Mouse (Mus musculus): ENCODE measurements around the gene C1ql4.

C1ql4 gene

DNA sequence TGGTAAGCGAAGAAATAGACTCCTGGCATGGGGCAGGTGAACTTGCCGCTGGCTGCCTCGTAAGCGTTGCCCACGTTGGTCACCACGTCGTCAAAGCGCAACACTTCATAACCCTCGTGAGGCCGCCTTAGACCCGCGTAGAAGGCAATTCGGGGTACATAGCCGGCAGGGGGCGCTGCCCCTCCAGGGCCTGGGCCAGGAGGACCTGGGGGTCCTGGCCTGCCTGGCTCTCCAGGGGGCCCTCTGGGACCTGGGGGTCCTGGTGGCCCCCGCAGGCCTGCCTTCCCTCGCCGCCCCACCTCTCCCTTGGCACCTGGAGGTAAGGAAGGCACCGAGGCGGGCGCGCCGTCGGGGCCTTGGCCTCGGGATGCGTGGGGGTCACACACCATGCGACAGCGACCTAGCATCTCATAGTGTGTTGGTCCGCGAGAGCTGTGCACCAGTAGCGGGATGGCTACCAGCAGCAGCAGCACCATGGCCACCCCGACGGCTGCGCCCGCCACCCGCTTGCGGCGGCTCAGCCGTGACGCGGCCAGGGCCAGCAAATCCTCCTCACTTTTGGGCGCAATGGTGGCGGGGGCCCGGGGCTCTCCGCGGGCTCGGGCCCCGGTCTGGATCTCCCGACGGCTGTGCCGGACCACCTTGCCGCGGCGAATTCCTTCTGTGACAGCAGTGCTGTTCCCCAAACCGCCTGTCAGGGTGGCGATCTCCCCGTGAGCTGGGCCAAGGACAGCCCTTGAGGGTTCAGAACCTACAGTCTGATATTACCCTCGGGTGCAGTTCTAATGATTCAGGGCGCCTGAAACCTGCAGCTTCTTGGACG lies at the start of gene C1ql4:
Gene C1ql4, minus strand, starts transcription at position 565 of the 823 bp plus-strand sequence.
- no peak for DNase-seq (ENCODE audit: low spot score)

GRCm38 (mm10) chr15:99129956-99130910 lies 42.6 kb upstream of the C1ql4 start:
- DNase-seq (ENCODE audit: low spot score), result no peak

DNA sequence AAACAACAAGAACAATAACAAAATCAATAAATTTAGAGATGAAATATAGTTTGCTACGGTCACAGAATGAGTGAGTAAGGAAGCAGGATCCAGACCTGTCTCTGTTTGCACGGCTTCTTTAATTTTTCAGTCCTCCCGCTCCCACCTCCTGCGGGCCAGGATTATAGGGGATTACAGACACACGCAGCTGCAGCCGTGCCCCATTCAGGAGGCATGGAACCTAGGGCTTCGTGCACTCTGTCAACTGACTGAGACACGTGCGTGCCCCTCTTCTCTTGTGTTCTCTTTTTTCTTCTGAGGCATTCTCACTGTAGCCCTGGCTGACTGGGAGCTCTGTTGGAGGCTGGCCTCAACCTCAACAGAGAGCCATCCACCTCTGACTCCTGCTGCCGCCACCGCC lies 41.8 kb upstream of the C1ql4 start:
- no peak for DNase-seq (ENCODE audit: low spot score)

DNA sequence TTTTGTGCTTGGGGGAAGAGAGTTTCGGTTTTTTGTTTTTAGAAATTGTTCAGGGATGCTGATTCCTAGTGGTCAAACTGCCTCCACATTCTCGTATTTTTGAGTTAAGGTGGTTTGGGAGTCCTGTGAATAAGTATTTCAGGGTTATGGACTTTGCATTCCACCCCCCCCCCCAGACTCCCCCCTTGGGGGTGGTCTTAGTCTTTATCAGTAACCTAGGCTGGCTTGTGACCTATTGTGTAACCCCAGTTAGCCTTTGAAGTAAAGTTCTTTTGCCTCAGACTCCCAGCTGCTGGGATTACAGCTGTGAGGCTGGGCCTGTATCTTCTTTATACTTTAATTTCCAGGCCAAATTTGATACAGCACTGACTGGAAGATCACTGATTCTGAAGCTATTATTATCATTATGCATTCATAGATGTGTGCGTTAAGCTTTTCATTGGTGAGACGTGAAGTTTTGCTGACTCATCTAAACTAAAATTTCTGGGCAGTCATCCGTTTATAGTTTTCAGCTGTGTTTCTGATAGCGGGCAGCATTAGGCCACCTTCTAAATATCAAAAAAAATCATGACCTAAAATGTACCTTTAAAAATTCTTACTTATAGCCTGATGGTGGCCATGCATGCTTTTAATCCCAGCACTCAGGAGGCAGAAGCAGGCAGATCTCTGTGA lies 40.4 kb upstream of the C1ql4 start:
- DNase-seq (ENCODE audit: low spot score), result no peak

DNA sequence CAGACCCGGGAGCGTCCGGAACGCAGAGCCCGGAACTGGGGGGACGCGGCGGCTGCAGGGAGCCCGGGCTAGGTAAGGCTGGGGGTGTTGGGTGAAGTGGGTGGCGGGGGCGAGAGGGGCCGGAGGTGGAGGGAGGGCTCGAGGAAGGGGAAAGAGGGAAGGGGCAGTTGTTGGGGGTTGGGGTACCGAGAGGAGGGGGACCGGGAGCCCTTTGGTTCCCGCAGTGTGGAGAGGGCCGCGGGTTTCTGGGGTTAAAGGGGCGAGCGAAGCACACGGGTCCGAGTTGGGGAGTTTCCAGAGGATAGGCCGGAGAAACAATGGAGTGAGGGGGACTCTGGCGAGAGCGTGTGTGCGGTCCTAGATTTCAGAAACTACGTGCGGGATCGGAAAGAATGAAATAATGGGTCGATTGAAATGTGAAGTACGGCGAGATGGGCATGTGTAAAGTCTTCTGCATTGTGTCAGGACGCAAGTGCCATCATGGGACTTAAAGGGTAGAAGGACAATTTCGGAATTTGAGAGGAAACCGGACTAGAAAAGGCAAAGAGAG lies 39.3 kb upstream of the C1ql4 start:
- no peak for DNase-seq (ENCODE audit: low spot score)

GRCm38 (mm10) chr15:99126081-99126815 lies 38.6 kb upstream of the C1ql4 start:
- peak; percentile 57 for DNase-seq (ENCODE audit: low spot score)

DNA sequence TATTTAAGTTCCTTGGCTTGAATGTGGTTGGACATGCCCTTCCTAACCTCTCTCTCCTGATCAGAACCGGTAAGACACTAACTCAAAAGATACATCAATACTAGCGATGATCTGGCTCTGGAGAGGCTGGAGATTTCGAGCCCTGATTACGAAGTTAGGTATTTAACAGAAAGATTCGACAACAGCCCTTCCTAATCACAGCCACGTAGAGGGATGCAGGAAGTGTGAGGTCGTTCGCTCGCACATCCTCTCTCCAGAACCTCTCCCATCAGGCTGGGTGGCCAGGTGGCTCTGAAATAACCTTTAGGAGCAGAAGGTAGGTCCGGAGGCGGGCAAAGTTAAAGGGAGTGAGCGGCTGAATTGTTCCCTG lies 38.1 kb upstream of the C1ql4 start, which contains the start of gene Spats2:
Gene Spats2, plus strand, starts transcription at position 206 of the 370 bp plus-strand sequence.
- no peak for DNase-seq (ENCODE audit: low spot score)

DNA sequence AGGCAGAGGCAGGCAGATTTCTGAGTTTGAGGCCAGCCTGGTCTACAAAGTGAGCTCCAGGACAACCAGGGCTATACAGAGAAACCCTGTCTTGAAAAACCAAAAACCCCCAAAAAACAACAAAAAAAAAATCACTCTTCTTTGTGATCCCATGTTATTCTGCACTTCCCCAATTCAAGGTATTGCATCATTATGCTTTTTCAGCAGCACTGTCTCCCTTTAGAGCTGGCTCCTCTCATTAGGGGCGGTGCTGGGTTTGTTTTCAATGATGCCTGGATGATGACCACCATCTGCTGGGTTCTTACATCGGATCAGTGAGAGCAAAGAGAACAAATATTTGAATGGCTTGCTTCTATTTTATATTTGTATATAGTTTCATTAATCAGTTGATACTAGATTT lies 35.0 kb upstream of the C1ql4 start:
- no peak for DNase-seq (ENCODE audit: low spot score)

GRCm38 (mm10) chr15:99120814-99121213 lies 33.2 kb upstream of the C1ql4 start:
- DNase-seq (ENCODE audit: low spot score), result no peak

DNA sequence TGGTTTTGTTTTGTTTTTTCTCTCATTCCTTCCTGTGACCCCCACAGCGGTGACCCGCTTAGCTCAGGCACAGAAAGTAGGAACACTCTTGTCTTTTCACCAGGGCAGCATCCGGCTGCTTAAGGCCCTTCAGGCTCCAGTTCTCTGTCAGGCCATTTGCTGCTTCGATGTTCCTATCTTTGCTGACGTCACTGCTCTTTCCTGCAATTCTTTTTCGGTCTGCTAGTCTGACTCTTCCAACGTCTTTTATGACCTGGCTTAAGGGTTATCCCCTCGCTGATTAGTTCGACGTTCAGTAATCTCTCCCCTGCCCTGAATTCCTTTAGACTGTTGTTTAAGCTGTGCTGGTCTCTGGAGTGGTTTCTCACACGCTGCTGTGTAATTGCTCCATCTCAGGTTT lies 28.9 kb upstream of the C1ql4 start:
- no peak for DNase-seq (ENCODE audit: low spot score)

GRCm38 (mm10) chr15:99115065-99115423 lies 27.4 kb upstream of the C1ql4 start:
- DNase-seq (ENCODE audit: low spot score), result no peak

DNA sequence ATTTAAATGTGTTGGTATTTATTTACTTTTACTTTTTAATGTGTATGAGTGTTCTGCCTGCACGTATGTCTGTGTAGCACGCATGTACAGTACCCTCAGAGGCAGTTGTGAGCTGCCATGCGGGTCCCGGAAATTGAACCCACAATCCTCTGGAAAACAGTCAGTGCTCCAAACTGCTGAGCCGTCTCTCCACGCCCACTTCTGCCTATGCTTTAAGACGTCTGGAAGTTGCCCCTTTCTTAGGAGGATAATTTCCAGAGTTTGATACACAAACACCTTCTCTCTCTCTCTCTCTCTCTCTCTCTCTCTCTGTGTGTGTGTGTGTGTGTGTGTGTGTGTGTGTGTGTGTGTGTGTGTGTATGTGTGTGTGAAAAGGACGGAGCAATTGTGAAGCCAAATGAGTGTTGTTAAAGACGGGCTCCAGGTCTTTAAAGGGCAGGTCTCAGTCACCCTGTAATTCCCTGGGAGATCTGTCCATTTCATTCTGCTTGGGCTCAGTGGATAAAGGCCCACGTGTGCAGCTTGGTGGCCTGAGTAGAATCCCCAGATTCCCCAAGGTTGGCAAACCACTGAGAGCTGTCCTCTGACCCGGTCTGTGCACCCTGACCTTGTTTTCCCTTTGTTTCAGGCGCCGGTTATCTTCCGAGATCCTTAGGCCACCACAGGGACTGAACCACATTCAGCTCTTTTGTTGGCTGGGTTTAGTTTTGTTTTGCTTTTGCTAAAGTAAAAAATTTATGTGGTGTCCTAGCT lies 26.9 kb upstream of the C1ql4 start:
- no peak for DNase-seq (ENCODE audit: low spot score)

DNA sequence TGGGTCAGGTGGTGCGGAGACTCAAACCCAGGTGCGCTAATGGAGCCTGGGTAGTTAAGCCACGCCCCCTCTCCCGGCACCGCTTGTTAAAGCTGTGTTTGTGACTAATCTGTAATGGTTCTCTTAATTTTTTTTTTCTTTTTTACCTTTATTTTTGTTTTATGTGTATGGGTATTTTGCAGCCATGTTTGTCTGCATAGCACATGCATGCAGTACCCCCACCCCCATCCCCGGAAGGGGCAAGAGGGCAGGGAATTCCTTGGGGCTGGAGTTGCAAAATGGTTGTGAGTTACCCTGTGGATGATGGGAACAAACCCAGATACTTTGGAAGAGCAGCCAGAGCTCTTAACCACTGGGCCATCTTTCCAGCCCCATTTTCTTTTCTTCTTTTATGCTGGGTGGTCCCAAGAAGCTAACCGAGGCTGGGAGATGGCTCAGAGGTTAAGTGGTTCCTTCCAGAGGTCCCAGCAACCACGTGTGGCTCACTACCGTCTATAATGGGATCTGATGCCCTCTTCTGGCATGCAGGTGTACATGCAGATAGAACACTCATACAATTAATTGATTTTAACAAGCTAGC lies 25.9 kb upstream of the C1ql4 start:
- DNase-seq (ENCODE audit: low spot score), result no peak

DNA sequence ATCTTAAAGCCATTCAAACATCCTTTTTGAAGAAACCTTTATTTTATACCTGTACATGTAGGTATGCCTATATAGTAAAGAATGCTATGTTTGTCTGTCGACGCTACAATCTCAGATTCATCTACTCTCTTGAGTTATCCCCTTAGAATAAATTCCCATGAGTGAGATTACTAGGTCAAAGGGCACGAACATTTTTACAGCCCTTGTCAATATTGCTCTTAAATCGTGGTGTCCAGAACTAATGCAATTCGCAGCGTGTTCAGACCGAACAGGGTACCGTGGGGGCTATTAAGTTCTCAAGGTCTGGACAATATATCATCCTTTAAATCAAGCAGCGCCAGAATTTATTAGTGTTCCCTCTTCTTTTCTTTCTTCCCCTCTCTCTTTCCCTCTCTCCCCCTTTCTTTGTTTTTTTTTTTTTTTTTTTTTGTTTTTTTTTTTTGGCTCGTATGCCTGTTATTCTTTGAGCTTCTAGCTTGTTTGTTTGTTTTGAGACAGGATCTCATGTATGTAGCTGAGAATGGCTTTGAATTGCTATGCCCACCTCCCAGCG lies 25.3 kb upstream of the C1ql4 start:
- no peak for DNase-seq (ENCODE audit: low spot score)

- DNase-seq (ENCODE audit: low spot score), result no peak
Observed at GRCm38 (mm10) chr15:99111809-99112208, 24.2 kb upstream of the C1ql4 start.

DNA sequence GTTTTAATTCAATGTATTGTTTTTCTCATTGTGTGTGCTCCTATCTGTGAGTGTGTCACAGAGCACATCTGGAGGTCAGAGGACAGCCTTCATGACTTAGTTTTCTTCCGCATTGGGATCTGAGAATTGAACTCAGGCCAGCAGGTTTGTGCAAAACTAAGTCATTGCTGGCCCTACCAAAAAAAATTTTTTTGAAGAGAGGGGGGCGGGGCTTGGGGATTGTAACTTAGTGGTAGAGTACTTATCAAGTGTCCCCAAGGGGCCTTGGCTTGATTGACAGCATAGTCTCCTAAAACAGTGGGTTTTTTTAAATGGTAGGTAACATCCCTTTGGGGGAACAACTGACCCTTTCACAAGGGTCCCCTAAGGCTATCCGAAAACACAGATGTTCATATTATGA lies 23.5 kb upstream of the C1ql4 start:
- DNase-seq (ENCODE audit: low spot score), result no peak

GRCm38 (mm10) chr15:99107866-99108265 lies 20.2 kb upstream of the C1ql4 start:
- DNase-seq (ENCODE audit: low spot score), result no peak

DNA sequence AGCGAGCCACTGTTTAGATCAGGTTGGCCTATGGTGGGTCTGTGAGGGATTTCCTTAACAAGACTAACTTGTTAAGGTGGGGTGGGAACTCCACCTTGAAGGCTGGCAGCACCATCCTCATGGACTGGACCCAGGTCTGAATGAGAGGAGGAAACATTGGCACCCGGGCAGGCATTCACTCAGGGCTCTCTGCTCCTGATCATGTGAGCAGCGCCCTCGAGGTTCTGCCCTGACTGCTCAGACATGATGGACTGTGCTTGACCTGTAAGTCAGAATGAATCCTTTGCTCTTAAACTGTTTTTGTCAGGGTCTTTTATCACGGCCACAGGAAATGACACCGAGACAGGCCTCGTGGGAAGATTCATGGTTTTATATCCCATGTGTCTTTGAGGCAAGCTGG lies 17.6 kb upstream of the C1ql4 start:
- no peak for DNase-seq (ENCODE audit: low spot score)

DNA sequence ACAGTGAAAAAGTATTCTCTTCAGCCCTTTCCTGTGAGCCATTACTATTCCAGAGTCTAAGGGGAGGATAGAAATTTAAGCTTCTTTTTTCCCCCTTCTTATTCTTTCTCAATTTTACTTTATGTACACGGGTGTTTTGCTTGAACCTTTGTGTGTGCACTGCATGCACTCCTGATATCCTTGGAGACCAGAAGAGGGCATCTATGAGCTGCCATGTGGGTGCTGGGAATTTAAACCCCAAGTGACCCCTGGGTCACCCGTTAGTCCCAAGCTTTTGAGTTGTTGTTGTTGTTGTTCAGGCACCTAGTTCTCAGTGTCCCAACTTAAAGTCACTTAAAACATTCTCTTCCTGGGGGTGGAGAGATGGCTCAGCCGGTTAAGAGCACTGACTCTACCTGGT lies 12.4 kb upstream of the C1ql4 start:
- DNase-seq (ENCODE audit: low spot score), result no peak

DNA sequence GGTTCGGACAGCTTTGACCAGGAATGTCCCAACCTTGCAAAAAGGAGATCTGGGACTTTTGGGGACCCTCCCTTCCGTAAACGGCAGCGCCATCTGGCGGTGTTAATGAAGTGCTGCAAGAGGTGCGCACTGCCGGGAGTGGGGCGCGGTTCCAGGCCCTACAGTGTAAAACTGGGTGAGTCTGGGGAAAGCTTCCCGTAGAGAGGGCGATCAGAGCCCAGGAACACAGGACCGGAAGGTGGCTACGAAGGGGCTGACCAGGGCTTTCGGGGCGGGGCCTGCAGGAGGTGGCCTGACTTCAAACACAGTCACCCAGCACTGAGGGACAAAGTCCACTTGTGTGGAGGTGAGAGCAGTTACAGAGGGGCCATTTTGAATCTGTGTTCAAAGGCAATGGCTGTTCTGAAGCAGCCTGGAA lies 11.5 kb upstream of the C1ql4 start:
- no peak for DNase-seq (ENCODE audit: low spot score)
